Mouse (Mus musculus) sigmoid colon, adult 10 weeks (tissue): Measurements from ENCODE around the gene Mtg1. TPM values are rescaled to one million over a fixed set of nuclear protein-coding genes. Genes with fewer than 3 reads are reported as not detected.

Source experiments
- polyA plus RNA-seq: library from polyadenylated mRNA; stranded (reverse); fragments of 350-450 nt; fragmentation: Illumina TruSeq; extraction: RNeasy Lipid Tissue Mini Kit (QIAGEN cat#74804); gene quantifications from one replicate; pipeline ENCODE4 v1.2.3, GENCODE M21; 2014; ENCODE audit warnings: low read depth, low replicate concordance

The Mtg1 gene
- 3.2 TPM for polyA plus RNA-seq

GRCm38 (mm10) chr7:140137135-140138020 lies at the start of gene Mtg1:
Gene Mtg1, plus strand, starts transcription at chr7:140137564.

GRCm38 (mm10) chr7:140092924-140093528 lies 44.3 kb upstream of the Mtg1 start, which contains the start of gene Prap1:
Gene Prap1, plus strand, starts transcription at chr7:140093395.

DNA sequence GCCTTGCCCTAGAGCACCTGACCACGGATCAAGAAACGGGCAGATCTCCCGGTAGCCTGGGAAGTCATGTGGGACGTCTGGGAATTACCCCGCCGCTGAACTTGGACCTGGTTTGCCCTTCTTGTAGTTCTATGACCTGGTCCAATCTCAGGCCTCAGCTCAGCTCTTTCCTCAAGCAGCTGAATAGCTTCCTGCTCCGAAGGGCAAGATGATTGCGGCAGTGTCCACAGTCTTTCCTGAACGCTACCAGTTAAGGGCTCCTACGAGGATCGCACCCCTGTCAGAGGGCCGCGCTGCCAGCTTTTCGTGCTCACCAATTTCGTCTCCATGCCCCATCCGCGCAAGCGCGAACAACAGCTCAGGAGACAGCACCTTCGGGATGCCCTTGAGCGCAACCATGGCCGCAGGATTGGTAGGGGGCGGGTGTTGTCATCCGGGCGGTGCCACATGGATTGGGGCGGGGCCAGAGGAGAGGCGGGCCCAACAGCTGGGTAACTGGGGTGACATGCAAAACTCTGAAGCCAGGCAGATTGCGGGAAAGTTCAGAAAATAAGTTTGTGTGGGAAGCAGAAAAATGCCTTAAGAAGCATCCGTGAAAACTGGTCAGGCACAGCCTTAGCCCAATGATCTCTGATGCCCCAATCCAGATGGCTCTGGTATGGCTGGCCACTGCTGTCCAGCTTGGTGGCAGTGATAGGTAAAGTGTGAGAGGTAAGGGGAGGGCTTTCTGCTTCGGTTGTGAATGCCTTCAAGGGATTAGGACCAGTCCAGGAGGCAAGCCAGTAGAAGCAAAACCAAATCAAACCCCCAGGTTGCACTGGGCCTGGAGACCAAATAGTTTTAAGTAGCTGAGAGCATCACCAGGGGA lies 35.1 kb upstream of the Mtg1 start, which contains the start of gene Fuom:
Gene Fuom, minus strand, starts transcription at position 449 of the 868 bp plus-strand sequence.

GRCm38 (mm10) chr7:140115583-140116328 lies 21.6 kb upstream of the Mtg1 start, which contains the start of gene Paox:
Gene Paox, plus strand, starts transcription at chr7:140115799.

GRCm38 (mm10) chr7:140116329-140117054 lies 20.9 kb upstream of the Mtg1 start, which contains the start of gene Echs1:
Gene Echs1, minus strand, starts transcription at chr7:140116476.

DNA sequence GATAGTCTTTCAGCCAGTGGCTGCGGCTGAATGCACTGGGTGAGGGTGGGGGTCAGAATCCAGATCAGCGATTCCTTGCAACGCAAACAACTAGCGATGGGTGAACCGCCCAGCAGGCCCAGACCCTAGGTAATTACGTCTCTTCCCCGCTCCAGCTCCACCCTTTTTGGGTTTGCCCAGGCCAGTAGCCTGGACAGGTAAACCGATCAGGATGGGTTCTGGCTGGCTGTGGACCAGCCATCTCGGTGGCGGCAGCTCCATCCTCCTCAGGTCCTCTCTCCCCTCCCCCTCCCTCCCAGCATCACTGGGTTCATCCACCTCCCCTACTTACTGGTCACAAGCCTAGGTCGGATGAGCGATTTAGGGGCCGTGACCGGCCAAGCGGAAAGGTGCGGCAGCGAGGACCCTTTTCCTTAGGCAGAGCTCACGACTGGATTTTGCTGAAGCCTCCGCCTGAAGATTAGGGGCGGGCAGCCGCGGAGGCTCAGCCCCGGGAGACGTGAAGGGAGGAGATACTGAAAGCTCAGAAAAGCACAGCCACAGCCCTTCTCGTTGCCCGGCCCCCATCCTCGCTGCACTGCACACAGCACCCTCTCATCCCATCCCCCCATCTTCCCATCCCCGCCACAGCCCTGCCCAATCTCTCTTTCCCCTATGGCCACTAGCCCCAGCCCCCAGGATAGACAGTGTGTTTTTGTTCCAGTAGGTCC lies 17.0 kb downstream of the Mtg1 start, which contains the start of gene Sprn:
Gene Sprn, minus strand, starts transcription at position 660 of the 710 bp plus-strand sequence.

DNA sequence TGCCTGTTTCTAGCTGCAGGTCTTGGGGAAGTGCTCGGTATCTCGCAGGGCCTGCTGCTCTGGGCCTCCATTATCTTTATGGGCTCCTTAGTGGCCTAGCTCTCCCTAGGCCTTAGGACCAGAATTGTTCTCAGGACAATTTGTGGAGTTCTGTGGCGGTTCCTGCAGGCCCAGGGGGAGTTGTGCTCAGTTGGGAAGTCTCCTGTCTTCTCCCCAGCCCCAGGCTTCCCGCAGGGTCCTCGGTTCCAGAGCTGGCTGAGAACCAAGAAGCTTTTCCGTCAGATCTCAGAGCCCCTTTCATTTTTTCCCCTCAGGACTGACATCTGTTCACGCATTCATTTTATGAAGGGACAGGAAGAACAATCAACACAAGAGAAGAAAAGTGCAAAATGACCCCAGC lies 27.3 kb downstream of the Mtg1 start, which contains the start of gene Olfr522:
Gene Olfr522, minus strand, starts transcription at position 101 of the 400 bp plus-strand sequence.

DNA sequence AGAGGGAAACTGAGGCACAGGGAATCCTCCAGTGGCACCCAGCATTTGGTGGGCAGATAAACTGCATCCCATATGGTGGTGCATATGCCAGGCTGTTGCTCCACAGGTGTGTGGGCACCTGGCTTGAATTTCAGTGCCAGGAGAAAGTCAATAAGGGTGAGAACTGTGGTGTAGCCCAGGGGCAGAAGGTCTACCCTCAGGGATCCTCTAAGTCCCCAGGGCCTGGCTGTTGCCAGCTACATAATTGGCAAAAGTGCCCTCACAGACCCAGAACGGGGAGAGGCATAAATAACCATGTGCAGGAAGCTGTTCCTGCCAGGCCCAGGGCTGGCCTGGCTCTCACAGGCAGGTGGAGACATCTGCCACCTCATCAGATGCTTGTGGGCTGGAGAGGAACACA lies 35.6 kb downstream of the Mtg1 start, which contains the start of gene Olfr523:
Gene Olfr523, plus strand, starts transcription at position 282 of the 400 bp plus-strand sequence.

Other genes starting within 250 kb of the Mtg1 start
- not detected for gene Kndc1, start 242.9 kb upstream of the Mtg1 start, polyA plus RNA-seq
- not detected for gene Utf1, start 193.8 kb upstream of the Mtg1 start, polyA plus RNA-seq
- not detected for gene 6430531B16Rik, start 158.8 kb upstream of the Mtg1 start, polyA plus RNA-seq
- gene Adam8, start 145.0 kb upstream of the Mtg1 start, polyA plus RNA-seq: not detected
- gene Zfp511, start 101.2 kb upstream of the Mtg1 start, polyA plus RNA-seq: 15.9 TPM
- 12.0 TPM for gene Tubgcp2, start 100.9 kb upstream of the Mtg1 start, polyA plus RNA-seq
- not detected for gene Msx3, start 88.5 kb upstream of the Mtg1 start, polyA plus RNA-seq
- gene Caly, start 55.0 kb upstream of the Mtg1 start, polyA plus RNA-seq: not detected
- gene Prap1, start 44.2 kb upstream of the Mtg1 start, polyA plus RNA-seq: not detected
- gene Fuom, start 35.1 kb upstream of the Mtg1 start, polyA plus RNA-seq: 32.4 TPM
- gene Paox, start 21.8 kb upstream of the Mtg1 start, polyA plus RNA-seq: 5.0 TPM
- gene Echs1, start 21.1 kb upstream of the Mtg1 start, polyA plus RNA-seq: 87.7 TPM
- gene Sprn, start 17.3 kb downstream of the Mtg1 start, polyA plus RNA-seq: 0.73 TPM
- gene Olfr522, start 27.2 kb downstream of the Mtg1 start, polyA plus RNA-seq: not detected
- not detected for gene Olfr523, start 35.7 kb downstream of the Mtg1 start, polyA plus RNA-seq
- gene Olfr524, start 68.4 kb downstream of the Mtg1 start, polyA plus RNA-seq: not detected
- not detected for gene Cd163l1, start 80.7 kb downstream of the Mtg1 start, polyA plus RNA-seq
- not detected for gene 5830411N06Rik, start 109.7 kb downstream of the Mtg1 start, polyA plus RNA-seq
- gene Olfr525, start 183.3 kb downstream of the Mtg1 start, polyA plus RNA-seq: not detected
- gene Olfr527, start 196.5 kb downstream of the Mtg1 start, polyA plus RNA-seq: not detected
- gene Olfr60, start 224.1 kb downstream of the Mtg1 start, polyA plus RNA-seq: 0.16 TPM
- gene Olfr530, start 238.8 kb downstream of the Mtg1 start, polyA plus RNA-seq: not detected